Mouse (Mus musculus): Measurements from ENCODE around the gene Nfib.
A peak's percentile ranks its signal among the peaks of the same experiment; 100 is the strongest.

Gene Nfib

DNA sequence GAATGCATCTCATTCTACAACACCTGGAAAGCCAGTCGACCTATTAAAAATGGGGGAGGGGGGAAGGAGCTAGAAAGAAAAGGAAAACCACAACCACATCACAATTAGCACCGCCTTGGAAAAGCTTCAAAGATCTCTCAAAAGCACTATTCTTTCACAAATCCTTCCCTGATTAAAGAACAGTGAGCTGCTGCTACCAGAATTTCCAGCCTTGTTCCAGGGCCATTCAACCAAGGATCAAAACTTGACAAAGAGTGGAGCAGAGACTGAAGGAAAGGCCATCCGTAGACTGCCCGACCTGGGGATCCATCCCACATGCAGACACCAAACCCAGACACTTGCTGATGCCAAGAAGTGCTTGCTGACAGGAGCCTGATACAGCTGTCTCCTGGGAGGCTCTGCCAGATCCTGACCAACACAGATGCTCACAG lies 345.5 kb downstream of the Nfib start:
- no peak for DNase-seq (ENCODE audit: low read depth, low spot score)

DNA sequence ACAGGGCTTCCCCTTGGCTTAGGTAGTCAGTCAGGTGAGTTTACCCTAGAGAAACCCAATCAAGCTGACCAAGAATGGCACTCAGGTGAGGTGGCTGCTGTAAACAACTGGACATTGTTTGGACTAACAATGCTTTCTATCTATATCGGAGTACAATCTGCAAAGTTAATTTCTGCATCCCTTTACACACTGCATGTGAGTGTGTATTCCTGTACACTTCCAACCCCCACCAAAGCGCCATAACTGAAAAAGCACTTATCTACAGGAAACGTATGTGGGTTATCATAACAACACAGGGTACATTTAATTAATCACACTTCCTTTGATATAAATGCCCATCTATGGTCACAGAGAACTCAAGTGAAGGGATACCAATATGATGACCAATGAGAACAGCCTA lies 346.4 kb downstream of the Nfib start:
- no peak for DNase-seq (ENCODE audit: low read depth, low spot score)

DNA sequence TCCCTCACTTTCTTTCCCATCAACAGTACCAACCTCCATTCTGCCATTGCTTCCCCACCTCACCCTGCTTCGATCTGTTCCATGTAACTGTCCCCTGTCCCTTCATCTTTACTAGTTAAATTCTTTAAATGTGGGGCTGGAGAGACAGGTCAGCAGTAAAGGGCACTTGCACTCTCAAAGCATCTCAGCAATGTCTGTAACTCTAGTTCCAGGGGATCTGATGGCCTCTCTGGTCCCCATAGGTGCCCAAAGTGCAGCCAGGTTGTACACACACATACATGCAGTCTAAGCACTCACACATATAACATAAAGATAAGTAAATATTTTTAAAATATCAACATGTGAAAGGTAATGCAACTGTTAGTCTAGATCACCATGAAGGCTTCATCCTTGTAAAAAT lies 356.5 kb downstream of the Nfib start:
- no peak for DNase-seq (ENCODE audit: low read depth, low spot score)

DNA sequence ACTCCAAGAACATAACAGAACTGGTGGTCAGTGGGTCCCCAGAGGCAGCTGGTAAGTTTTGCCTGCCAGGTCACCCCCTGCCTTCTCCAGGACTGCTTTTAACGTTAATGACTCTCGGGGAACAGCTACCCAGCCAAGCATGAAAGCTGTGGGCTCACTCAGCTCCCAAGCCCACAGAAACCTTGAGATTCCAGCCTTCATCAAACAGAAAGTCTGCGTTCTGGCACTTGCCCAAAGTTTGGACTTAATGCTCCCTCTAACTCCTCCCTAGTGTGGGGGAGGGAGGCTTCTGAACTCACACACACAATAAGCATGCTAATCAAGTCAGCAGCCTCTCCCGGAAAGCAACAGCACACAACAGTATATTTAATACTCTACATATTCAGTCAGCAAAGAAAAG lies 360.8 kb downstream of the Nfib start:
- peak; percentile 41 for DNase-seq (ENCODE audit: low read depth, low spot score)

DNA sequence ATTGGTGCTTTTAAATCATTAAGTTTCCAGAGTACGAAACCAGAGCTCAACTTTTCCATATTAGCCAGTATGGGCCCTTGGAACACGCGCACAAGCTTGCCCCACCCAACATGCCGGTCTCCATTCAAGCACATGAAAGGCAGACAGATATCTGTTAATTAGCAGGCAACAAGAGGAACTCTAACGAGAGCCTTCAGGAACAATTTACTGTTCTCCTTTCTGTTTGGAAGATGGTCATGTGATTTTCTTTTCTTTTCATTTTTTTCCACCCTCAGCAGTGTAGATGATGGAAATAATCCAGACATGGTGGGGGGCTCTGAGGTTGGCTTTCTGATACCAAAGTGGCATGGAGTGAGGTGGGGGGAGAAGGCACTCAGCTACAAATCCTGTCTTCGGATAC lies 361.3 kb downstream of the Nfib start:
- no peak for DNase-seq (ENCODE audit: low read depth, low spot score)

DNA sequence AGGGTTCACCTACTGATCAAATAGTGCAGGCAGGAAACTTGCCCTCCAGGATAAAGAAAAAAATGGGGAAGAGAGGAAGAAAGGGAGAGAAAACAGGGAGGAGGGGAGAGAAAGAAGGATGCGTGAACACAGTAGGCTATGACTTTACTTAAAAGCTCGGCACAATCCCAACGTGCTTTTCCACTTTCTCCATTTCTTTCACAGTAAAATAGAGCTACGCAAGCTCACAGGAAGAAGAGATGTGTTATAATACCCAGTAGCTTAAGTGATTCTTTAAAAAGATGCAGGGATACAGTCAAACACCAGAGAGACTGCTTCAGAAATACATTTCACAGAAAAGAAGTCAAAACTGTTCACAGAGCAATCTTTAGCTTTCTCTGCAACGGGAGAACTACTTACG lies 366.6 kb downstream of the Nfib start:
- DNase-seq (ENCODE audit: low read depth, low spot score), result no peak

DNA sequence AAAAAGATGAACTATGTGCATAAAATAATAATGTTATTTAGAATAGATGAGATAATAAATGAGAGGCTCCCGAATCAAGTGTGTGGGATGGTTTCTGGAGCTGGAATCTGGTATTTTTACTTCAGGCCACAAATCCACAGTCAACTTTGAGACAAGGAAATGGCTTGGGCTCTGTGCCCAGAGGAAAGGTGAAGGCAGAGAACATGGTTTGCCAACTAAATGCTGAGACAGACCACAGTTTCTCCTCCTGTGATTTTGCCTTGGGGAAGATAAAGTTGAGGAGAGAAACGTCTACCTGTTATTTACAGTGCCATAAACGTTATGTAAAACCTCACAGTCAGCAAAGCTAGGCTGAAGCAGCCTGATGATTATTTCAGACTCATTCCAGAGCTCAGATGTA lies 367.1 kb downstream of the Nfib start:
- no peak for DNase-seq (ENCODE audit: low read depth, low spot score)

DNA sequence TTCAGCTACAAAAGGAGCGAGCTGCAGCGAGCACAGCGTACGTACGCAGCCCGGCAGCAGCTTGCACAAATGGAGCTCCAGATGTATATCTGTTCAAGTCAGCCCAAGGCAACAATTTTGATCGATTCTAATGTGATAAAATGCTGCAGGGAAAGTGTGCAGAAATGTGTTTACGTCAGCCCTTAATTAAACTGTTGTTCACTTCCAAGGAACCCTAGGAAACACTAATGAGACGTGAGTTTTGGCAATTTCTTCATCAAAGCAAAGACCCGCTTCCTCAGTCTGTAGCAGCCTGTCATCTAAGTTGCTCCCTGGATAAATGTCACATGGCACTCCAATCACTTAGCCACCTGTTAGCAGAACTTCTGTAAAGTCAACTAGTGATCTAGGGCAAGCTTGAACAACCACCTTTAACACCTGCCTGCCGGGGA lies 368.6 kb downstream of the Nfib start:
- DNase-seq (ENCODE audit: low read depth, low spot score), result no peak

DNA sequence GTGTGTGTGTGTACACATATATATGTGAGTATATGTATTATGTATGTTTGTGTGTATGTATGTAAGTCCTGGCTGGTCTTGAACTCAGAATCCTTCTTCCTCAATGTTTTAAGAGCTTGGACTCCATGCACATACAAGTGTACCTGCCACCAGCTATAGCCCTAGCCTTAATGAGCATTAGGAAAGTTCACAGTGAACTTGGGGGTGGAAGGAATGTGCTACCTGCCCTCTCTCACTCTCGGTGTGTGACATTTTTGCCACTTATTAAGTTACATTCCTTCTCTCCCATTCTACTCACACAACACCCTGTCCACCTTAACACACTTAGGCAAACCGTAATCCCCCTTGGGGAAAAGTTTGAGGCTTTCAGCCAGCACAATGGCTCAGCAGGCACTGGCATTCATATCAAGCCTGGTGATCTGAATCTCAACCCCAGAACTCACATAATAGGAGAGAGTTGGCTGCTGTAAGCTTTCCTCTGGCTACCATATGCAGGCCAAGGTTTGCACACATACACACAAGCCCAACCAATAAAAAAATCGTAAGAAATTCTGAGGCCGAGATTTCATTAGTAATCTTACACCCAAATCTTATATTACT lies 370.2 kb downstream of the Nfib start:
- DNase-seq (ENCODE audit: low read depth, low spot score), result no peak

DNA sequence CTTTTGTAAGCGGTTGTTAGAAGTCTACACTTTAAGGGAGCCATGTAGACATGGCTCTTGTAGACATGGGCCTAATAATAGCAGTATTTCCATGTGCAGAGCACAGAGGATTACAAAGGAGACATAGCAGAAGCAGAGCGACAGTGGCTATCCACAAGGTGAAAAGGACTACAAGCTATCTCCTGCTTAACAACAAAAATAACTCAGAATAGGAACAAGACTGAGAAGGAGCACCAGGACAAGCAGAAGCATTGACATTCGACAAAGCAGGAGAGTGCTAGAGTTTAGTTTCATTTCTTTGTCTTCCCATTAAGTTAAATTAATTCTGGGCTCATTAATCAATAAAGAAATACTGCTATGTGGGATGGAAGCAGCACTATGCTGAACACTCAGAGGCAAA lies 372.1 kb downstream of the Nfib start:
- DNase-seq (ENCODE audit: low read depth, low spot score), result no peak

DNA sequence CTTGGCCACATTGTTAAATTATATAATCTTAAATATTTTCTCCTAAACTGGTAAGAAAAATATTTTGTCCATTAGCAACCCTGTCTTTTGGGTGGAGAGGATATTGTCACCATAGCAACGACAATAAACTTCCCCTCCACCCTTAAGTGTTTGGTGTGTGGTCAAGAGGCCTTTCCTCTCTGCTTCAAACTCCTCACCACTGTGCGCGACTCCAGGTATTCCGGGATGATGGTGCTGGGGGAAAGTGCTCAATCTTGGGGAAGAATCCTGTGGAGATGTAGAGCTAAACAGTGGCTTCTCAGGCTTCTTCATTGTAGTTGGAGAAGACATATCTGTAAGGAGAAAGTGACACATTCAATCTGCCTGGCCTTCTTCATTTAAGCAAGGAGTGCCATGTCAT lies 375.5 kb downstream of the Nfib start:
- DNase-seq (ENCODE audit: low read depth, low spot score), result no peak

DNA sequence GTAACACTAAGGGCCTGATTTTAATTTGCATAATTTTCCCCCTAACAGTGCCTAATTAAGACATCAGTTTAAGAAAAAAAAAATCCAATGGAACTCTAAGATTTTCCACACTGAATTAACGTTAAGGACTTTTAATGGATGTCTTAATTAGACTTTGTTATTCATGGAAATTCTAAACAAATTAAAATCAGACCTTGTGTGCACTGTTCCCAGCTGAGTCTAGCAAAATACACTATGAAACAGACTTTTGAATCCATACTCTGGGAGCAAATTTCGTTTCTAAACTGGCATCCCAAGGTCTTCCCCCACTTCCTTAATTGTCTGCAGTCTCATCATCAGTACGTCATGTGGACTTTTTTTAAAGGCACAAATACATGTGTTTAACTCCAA lies 379.4 kb downstream of the Nfib start:
- no peak for DNase-seq (ENCODE audit: low read depth, low spot score)

DNA sequence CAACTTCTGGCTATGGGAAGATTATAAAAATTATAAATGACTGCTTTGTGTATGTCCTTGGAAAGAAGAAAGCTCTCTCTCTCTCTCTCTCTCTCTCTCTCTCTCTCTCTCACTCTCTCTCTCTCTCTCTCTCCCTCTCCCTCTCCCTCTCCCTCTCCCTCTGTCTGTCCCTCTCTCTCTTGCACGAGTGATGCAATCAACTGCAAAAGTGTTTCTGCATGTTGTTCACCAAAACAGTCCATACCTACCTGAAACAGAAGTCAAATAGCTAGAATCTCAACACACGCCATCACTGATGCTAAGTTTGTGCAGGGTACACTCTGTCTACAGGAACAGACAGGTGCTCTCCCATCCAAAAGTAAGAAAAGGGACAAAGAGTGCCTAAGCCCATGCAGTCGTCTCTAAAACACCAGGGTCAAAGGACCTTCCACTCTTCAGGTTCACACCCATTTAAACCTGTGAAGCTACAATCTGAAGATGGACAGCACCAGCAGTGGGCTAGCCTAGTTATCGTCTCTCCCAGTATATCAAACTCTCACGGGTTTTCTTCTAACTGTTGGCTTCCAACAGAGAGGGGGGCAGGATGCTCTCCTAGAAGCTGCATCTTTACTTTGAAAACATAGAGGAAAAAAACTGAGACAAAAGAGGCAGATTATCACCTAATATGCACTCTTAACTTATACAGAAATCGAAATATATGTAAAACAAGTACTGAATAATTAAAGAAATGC lies 380.0 kb downstream of the Nfib start:
- no peak for DNase-seq (ENCODE audit: low read depth, low spot score)

DNA sequence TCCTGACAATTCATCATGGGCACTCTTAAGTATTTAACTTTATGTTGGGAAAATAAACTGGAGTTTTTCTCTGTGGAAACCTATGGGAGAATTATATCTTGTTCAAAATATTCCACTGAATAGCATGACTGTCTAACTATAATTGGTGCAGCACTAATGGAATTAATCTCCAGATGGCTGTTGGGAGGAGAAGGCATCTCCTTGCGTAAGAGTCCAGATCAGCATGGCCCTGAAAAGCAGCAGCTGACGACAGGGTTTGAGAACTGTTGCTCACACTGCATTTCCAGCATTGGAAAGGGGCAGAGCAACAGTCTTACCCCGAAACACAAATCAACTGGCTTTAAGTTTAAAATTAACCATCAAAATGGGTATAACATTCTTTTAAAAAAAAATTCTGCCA lies 380.6 kb downstream of the Nfib start:
- no peak for DNase-seq (ENCODE audit: low read depth, low spot score)

DNA sequence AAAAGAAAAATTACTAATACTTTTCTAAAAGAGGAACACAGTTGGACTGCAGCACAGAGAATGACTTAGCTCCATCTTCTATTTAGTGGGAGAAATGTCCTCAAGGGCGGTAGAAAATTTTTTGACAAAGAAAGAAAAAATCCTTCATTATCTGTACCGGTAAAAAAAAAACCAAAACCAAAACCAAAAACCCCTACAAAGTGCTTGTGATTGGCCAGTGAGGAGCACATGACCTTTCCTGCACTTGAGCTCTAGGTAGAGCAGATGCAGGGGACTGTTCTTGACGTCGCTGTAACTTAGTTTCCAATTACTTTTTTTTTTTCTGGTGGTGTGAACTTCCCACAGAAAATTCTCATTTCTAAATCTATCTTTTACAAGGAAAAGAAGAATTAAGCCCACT lies 384.5 kb downstream of the Nfib start:
- DNase-seq (ENCODE audit: low read depth, low spot score), result no peak

DNA sequence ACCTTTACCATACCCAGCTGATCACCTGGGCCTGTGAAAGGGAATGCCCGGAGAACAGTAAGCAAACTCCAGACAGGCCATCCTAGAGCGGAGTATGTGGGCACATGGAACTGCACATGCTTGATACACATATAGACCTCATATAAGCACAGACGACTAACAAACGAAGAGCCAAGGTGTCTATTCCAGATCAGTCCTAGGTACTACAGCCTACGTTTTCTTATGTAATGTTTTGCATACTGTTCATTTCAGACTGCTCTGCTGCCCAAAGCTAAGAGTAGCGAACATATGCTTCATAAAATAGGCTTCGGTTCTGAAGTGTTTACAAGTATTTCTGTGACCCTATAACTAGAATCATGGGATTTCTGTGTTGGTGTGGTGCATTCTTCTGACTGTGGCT lies 386.2 kb downstream of the Nfib start:
- DNase-seq (ENCODE audit: low read depth, low spot score), result no peak

DNA sequence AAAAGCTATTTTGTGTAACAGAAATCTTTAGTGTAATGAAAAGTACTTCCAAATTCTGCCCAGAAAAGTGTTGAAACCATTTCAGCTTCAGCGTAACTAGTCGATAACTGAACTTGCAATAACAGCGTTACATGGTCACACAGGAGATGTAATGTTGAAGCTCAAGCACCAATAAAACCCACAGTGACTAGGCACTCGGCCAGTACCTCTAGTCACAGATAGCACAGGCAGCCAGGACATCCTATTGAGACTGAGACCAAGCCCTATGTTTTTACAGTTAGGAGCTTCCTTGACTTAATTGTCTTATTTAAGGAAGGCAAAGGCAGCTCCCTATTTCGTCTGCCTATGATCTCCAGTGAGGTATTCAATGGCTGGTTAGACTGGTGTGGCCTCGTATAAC lies 389.4 kb downstream of the Nfib start:
- DNase-seq (ENCODE audit: low read depth, low spot score), result no peak

DNA sequence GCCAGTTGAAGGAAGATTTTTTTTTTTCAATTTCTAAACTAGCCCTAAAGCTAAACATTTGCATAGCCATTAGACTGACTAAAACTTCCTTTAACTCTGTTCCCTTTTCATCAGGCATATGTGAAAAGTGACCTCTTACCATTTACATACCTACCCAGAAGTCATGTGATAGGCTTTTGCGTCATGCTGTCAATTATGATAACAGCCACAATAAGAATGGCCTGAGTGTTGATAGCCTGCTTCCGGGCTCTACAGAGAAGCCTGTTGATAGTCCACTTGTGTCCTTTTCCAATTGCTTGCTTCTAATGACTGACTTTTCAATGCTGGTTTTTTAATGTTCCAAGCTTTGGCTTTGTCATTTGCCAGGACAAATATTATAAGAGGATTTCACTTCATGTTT lies 389.8 kb downstream of the Nfib start:
- DNase-seq (ENCODE audit: low read depth, low spot score), result no peak

DNA sequence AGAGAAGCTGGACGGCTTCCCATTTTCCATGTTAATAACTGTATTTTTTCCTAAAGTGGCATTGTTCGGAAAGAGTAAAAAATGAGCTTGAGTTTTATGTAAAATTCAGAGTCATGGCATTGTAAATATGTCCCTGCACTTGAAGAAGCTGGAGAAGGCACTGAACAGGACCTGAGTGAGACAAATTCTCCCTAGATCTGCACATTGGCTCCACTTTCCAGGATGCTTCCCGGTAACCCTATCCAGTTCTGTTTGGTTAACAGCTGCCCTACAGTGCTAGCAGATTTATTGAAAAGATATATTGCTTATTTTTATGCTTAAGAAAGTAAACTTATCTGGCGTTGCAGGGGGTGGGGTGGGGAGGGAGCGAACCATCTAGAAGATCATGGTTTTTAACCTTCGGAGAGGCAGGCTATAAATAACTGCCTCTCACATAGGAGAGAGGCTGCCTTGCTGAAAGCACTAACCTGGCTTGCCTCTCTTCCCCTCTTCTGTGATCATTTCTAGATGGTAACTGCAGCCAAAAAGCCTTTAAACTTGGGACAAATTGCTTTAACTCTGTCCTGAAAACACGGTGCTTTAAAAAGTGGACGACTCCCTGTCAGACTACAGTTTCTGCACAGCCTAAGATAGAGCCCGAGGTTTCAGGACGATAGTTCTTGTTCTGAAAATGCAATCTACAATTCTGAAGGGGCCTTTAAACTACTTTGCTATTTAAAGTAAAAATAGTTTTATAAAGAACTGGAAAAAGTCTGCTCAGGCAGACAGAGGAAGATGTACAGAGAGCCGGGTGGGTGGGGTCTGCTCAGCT lies 394.4 kb downstream of the Nfib start:
- peak; percentile 50 for DNase-seq (ENCODE audit: low read depth, low spot score)

DNA sequence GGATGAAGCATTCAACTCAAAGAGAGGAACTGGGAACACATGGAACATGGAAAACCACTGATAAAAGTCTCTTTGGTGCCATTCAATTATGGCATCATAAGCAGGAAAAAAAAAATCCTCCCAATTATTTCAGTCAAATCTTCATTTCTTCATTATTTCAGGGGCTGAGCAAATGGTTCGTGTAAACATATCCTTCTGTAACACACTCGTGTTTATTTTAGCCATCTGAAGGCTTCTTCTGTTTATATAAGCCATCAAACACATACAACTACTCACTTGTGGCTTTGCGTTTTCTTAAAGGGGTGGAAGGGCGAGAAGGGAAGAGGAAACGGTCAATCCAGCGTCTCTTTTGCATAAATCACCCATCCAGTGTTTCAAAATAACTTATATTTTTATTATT lies 399.5 kb downstream of the Nfib start:
- no peak for DNase-seq (ENCODE audit: low read depth, low spot score)

DNA sequence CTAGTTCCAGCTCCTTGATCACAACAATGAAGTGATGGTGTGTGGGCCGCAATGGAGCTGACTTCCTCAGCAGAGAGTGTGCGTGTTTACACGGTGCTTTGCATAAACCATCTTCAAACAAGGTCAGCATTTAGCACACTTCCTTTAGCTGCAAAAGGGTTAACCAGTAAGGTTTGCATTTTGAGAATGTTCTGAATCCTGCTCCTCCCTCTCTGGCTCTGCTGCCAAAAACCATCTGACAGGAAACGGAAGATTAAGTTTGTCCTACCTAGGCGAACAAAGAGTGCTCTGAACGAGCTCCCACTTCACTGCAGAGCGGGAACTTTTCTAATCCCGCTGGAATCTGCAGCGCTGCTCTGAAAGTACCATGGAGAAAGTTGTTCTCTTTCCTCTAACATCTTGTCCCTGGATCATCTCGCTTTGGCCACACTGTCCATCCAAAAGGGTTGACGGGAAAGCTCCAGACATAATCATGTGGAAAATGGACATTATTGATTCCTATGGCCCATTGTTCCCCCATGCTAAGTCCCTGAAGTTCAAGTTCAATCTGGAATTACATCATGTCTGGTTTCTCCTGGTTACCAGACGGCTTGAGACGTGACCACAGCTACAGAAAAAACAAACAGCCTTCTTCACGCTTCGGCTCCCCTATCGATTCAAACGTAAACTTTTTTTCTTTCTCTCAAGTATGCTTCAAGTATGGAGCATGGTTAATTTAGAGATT lies 401.2 kb downstream of the Nfib start:
- DNase-seq (ENCODE audit: low read depth, low spot score), result peak; percentile 83

DNA sequence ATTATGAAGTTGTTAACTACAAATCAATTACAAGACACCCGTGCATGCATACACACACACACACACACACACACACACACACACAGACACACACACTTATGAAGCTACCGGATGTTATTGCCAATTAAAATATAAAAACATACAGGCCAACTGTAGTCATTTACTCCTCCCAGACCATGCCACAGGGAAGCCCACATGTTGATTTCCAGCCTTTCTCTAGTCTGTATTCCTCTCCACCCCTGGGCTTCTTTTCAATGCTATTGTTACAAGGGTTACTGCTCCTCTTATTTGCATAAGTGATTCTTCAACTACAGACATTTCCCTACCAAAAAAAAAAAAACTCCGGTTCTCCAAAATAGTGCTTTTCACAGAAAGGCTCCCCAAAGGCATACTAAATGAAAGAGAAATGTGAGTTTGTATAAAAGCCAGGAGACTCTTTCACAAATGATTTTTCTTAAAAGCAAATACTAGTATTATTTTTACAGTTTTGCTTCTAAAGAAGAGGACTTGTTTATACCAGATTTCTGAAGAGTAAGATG lies 402.1 kb downstream of the Nfib start:
- DNase-seq (ENCODE audit: low read depth, low spot score), result no peak
